ENCODE assay signal across 14 mouse cellular contexts in the genomic region with DNA sequence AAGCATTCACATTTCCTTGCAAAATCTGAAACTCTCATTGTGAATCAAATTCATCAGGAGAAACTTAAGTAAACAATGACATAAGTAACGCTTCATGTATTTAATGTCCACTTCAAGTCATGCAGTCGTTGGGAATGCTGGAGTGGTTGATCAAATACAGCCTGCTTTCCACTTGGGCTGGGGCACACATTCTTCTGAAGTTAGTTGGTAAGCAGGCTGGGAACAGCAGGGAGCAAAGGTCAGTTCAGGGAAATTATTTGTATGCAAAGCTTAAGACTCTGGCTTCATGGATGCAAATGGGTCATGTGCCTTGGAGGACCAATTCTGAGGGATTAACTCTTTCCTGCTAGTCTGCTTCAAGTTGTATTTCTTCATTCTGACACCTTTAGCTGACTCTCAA. TPM values are rescaled to one million over a fixed set of nuclear protein-coding genes. Genes with fewer than 3 reads are reported as not detected.
DNase-seq lines count a peak whose midpoint lies in the region; ATAC-seq lines count a peak whose summit lies in the region.
"Had no signal": no experiment of that assay in that cellular context is flagged by ENCODE, and none has a peak within 500 bp of the region (broad histone marks: within the 10 kb centered on the region; RNA-seq: fewer than 3 reads in every experiment).

No protein-coding gene starts in this region.

- H3K27me3 ChIP-seq in midbrain, embryonic 15.5 days (replicated peaks): no peaks in the 10 kb centered on the region
- H3K27me3 ChIP-seq in midbrain, embryonic 16.5 days (ENCODE audit: control insufficient read depth, insufficient read depth, low read depth, low read length): no peaks in the 10 kb centered on the region
- no peaks in the 10 kb centered on the region for H3K27me3 ChIP-seq in intestine, embryonic 16.5 days (replicated peaks; ENCODE audit: control insufficient read depth, insufficient read depth, low read length)
- H3K27me3 ChIP-seq in limb, embryonic 10.5 days (ENCODE audit: low read depth, poor library complexity, severe bottlenecking): no peaks in the 10 kb centered on the region
- H3K27me3 ChIP-seq: liver, embryonic 13.5 days had no signal

- WGBS in midbrain, embryonic 15.5 days: 8% methylated on average over 2 of the region's 2 CpGs
- WGBS in midbrain, embryonic 16.5 days: 5% methylated on average over 2 of the region's 2 CpGs
- 13% methylated on average over 2 of the region's 2 CpGs for WGBS in intestine, embryonic 16.5 days
- 10% methylated on average over 2 of the region's 2 CpGs for WGBS in limb, embryonic 10.5 days

- peaks cover 51% of the 10 kb centered on the region for H3K4me1 ChIP-seq in midbrain, embryonic 15.5 days
- peaks cover 30% of the 10 kb centered on the region for H3K4me1 ChIP-seq in midbrain, embryonic 16.5 days (ENCODE audit: control insufficient read depth, insufficient read depth, low read length)
- H3K4me1 ChIP-seq in intestine, embryonic 16.5 days (ENCODE audit: control insufficient read depth, insufficient read depth, low read length): peaks cover 52% of the 10 kb centered on the region
- H3K4me1 ChIP-seq in limb, embryonic 10.5 days: peaks cover 80% of the 10 kb centered on the region
- H3K4me1 ChIP-seq: liver, embryonic 13.5 days had no signal

- no peak overlapping the region for H3K4me3 ChIP-seq in midbrain, embryonic 15.5 days
- H3K4me3 ChIP-seq in midbrain, embryonic 16.5 days (ENCODE audit: low read depth, low read length): no peak overlapping the region
- H3K4me3 ChIP-seq in intestine, embryonic 16.5 days (ENCODE audit: low read length): no peak overlapping the region
- no peak overlapping the region for H3K4me3 ChIP-seq in limb, embryonic 10.5 days
- H3K4me3 ChIP-seq: erythroblast, embryonic 14.5 days; liver, embryonic 13.5 days had no signal

- H3K4me2 ChIP-seq in midbrain, embryonic 15.5 days: no peak overlapping the region
- no peak overlapping the region for H3K4me2 ChIP-seq in midbrain, embryonic 16.5 days (ENCODE audit: low read length)
- 0 out of 2 replicates have a peak overlapping the region, but pooled peaks have one; percentile 9 for H3K4me2 ChIP-seq in intestine, embryonic 16.5 days (ENCODE audit: low read depth, low read length)
- H3K4me2 ChIP-seq: liver, embryonic 13.5 days had no signal

- no peaks in the 10 kb centered on the region for H3K36me3 ChIP-seq in midbrain, embryonic 15.5 days (replicated peaks)
- no peaks in the 10 kb centered on the region for H3K36me3 ChIP-seq in midbrain, embryonic 16.5 days (ENCODE audit: control insufficient read depth, insufficient read depth, low read length)
- no peaks in the 10 kb centered on the region for H3K36me3 ChIP-seq in intestine, embryonic 16.5 days (ENCODE audit: control insufficient read depth, insufficient read depth, low read length)
- H3K36me3 ChIP-seq in limb, embryonic 10.5 days: peaks cover 4% of the 10 kb centered on the region; the same call in 1 of the 2 replicates
- H3K36me3 ChIP-seq: liver, embryonic 13.5 days had no signal

- H3K9ac ChIP-seq in midbrain, embryonic 15.5 days: no peak overlapping the region
- no peak overlapping the region for H3K9ac ChIP-seq in midbrain, embryonic 16.5 days (ENCODE audit: low read depth, low read length)
- no peak overlapping the region for H3K9ac ChIP-seq in intestine, embryonic 16.5 days (ENCODE audit: low read depth, low read length)
- H3K9ac ChIP-seq: liver, embryonic 13.5 days had no signal

- ATAC-seq in midbrain, embryonic 15.5 days (replicated peaks): no peak
- no peak for ATAC-seq in midbrain, embryonic 16.5 days
- peak; percentile 71 for ATAC-seq in intestine, embryonic 16.5 days

- no peak for DNase-seq in limb, embryonic 10.5 days (ENCODE audit: low spot score)
- DNase-seq in testis, postnatal 14 days (ENCODE audit: low spot score): no peak
- no peak for DNase-seq in thymus, postnatal 10 days (ENCODE audit: low spot score in 2 of 2)
- no peak for DNase-seq in left cerebral cortex, postnatal 25 days (ENCODE audit: low spot score in 2 of 2)
- no peak for DNase-seq in right cerebral cortex, postnatal 10 days (ENCODE audit: low spot score in 2 of 2)
- DNase-seq: adrenal gland, postnatal 10 days; cerebellum, adult 18-20 months; liver, embryonic 13.5 days; right cerebral cortex, postnatal 25 days; thymus, postnatal 14 days had no signal

- H3K27ac ChIP-seq in midbrain, embryonic 15.5 days: 0 out of 2 replicates have a peak overlapping the region, but pooled peaks have one; percentile 38
- H3K27ac ChIP-seq in midbrain, embryonic 16.5 days (ENCODE audit: low read length): no peak overlapping the region
- H3K27ac ChIP-seq in intestine, embryonic 16.5 days (ENCODE audit: low read length): peak overlapping the region; percentile 72; the same call in 1 of the 2 replicates
- peak overlapping the region; percentile 76; the same call in 1 of the 2 replicates for H3K27ac ChIP-seq in limb, embryonic 10.5 days
- H3K27ac ChIP-seq: liver, embryonic 13.5 days had no signal

- intact Hi-C loops in left cerebral cortex, postnatal 25 days (cut with DNase I): no loop called here

- H3K9me3 ChIP-seq in midbrain, embryonic 15.5 days: no peaks in the 10 kb centered on the region
- no peaks in the 10 kb centered on the region for H3K9me3 ChIP-seq in midbrain, embryonic 16.5 days (replicated peaks; ENCODE audit: control insufficient read depth, low read length, poor library complexity, severe bottlenecking)
- H3K9me3 ChIP-seq in intestine, embryonic 16.5 days (ENCODE audit: control insufficient read depth, low read length): no peaks in the 10 kb centered on the region
- no peaks in the 10 kb centered on the region for H3K9me3 ChIP-seq in limb, embryonic 10.5 days (replicated peaks)
- H3K9me3 ChIP-seq: liver, embryonic 13.5 days had no signal

RNA-seq across cellular contexts. Expression of a gene that starts 16.7 kb away (rescaled TPM):
- 41.8 and 48.7 TPM in 2 replicates for polyA plus RNA-seq in midbrain, embryonic 15.5 days (2015; fragmentation: Nextera tagmentation; extraction: Ambion mirVana)
- polyA plus RNA-seq in midbrain, embryonic 16.5 days (2015; fragmentation: Nextera tagmentation; extraction: Ambion mirVana): 30.8 and 31.1 TPM in 2 replicates
- polyA plus RNA-seq in intestine, embryonic 16.5 days (2015; fragmentation: Nextera tagmentation; extraction: Ambion mirVana): 7.8 and 8.9 TPM in 2 replicates
- polyA plus RNA-seq in limb, embryonic 10.5 days (2016; fragmentation: Nextera tagmentation; extraction: Ambion mirVana): 43.3 and 44.9 TPM in 2 replicates
- 10 to 100 TPM; 14.1 to 16.0 TPM for total RNA-seq in left cerebral cortex, postnatal 25 days (2021)
